Mouse (Mus musculus) megakaryocyte, embryonic 14.5 days (primary cell): ENCODE data around the gene Romo1.

Source experiments
- FLI1 ChIP-seq: IDR thresholded peaks from 2 replicates; pipeline ENCODE4 v1.6.1; 2012; ENCODE audit warnings: low read length, inconsistent platforms, mixed read lengths
- GATA1 ChIP-seq: IDR thresholded peaks from 3 replicates; pipeline ENCODE4 v1.6.1; 2012; ENCODE audit warnings: mixed read lengths, low read length, inconsistent platforms, borderline replicate concordance

DNA sequence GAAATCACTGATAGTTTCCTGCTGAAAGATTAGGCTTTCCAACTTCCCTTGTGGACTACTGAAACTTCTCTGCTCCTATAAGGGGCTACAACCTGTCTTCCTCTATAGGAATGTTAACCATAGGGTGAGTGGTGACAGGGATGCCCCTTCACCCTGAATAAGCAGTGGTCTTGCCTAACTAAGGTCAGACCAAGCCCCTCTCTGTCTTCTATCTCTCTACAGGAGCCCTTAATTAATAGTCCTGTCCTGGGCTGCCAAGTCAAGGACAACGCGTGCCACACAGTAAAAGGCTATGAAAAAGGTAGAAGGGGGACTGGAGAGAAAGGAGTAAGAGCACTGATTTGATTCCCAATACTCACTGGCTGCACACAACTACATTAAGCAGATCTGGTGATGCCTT, 37.8 kb downstream of the Romo1 start:
- TF ChIP-seq FLI1 (no peak), GATA1 (no peak)
